Mouse (Mus musculus): ENCODE data around the gene Btg4. TPM values are rescaled to one million over a fixed set of nuclear protein-coding genes. Genes with fewer than 3 reads are reported as not detected.
A peak's percentile ranks its signal among the peaks of the same experiment; 100 is the strongest.

The Btg4 gene
- total and polyA plus RNA-seq, 2 experiments = not detected

DNA sequence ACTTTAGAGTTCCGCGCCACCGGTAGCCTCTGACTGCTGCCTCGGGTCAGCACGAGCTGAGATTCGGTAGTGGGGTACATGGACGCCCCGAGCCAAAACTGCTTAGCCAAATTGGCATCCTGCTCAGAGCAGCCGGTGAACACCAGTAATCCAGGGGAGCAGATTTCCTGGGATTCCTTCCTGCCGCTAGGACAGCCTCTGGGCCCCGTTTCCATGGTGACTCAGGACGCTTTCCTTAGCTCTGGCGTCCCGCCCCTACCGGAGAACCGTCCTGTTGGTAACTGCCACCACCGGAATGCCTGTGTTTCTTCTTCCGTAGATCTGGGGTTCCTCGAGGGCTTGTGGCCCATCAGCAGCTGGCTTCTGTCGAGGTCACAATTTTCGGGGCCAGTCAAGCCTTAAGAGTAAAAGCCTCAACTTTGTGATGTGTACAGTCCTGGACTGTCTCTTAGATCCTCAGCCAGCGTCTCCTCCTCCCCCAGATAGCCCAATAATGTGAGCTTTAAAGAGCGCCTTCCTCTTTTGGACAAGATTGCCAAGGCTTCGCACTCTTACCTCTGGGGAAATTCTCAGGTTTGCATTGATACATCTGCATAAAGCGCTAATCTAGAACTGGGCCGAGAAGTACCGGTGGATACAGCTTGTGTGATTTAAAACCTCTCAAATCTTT, 41.2 kb downstream of the Btg4 start, which contains the start of gene 4833427G06Rik:
Gene 4833427G06Rik (minus strand): TSS at position 323 of the 670 bp plus-strand sequence.
- TF ChIP-seq POLR2A (IDR thresholded peaks at IDR 0.05; ENCODE audit: extremely low read depth, insufficient read depth, low read length) (no peak), CTCF (IDR thresholded peaks at IDR 0.05; ENCODE audit: low read depth, low read length) (no peak)
- WGBS = 16% methylated on average over 27 of the region's 27 CpGs
- Histone ChIP-seq H3K36me3 (ENCODE audit: control insufficient read depth, insufficient read depth, low read length) (no peaks in the 10 kb centered on the region), H3K27me3 (ENCODE audit: control insufficient read depth, insufficient read depth, low read length) (peaks cover 9% of the 10 kb centered on the region; the same call in 1 of the 2 replicates), H3K9ac (ENCODE audit: low read depth, low read length) (no peak within 1 kb of the TSS), H3K27ac (replicated peaks; ENCODE audit: insufficient read depth, low read depth, low read length) (no peak within 1 kb of the TSS), H3K79me2 (ENCODE audit: control insufficient read depth, insufficient read depth, low read length) (no peaks in the 10 kb centered on the region), H3K4me1 (ENCODE audit: control insufficient read depth, insufficient read depth, low read length) (peaks cover 2% of the 10 kb centered on the region; the same call in 1 of the 2 replicates), H3K4me3 (ENCODE audit: insufficient read depth, low read depth, low read length) (no peak within 1 kb of the TSS)
- DNase-seq (ENCODE audit: extremely low read depth, low read depth, low spot score) = peak; percentile 12

DNA sequence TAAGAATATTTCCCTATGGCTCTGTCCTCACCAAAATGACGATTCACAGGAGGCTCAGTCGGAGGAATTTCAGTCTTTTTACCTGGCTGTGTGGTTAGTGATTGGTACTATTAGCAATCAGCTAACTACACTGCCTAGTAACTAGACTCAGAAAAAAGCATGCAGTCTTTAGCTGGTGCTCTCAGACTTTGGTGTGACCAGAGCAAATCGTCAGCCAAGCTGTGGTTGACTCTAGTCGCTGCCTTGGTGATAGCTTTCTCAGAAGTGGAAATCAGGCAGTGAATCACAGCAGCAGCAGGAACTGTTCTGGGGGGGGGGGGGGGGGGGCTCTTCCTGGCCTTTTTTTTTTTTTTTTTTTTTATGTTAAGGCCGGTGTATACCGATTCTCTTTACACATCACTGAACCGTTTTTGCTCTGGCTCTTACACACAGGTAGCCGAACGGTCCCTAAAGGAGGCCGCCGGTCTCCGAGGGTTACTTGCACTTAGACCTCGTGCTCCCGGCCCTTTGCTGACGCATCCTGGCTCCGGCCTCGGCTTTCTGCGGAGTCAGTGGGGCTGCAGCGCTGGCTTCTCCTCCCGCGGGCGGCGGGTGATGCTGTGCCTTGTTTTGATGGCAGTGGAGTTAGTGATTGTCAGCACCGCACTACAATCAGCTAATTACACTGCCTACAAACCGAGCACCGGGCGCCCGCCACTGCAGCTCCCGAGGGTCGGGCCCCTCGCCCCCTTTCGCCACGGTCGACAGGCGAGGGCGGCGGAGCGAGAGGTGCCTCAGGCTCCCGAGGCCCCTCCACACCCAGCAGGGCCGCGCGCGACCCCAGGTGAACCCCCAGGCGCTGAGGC, 42.5 kb downstream of the Btg4 start:
- Histone ChIP-seq H3K79me2 (ENCODE audit: control insufficient read depth, insufficient read depth, low read length) (no peaks in the 10 kb centered on the region), H3K27ac (replicated peaks; ENCODE audit: insufficient read depth, low read depth, low read length) (no peak overlapping the region), H3K4me1 (ENCODE audit: control insufficient read depth, insufficient read depth, low read length) (peaks cover 2% of the 10 kb centered on the region; the same call in 1 of the 2 replicates), H3K9ac (ENCODE audit: low read depth, low read length) (no peak overlapping the region), H3K4me3 (ENCODE audit: insufficient read depth, low read depth, low read length) (peak overlapping the region; percentile 5; the same call in 1 of the 2 replicates), H3K27me3 (ENCODE audit: control insufficient read depth, insufficient read depth, low read length) (peaks cover 9% of the 10 kb centered on the region; the same call in 1 of the 2 replicates), H3K36me3 (ENCODE audit: control insufficient read depth, insufficient read depth, low read length) (no peaks in the 10 kb centered on the region)
- DNase-seq (ENCODE audit: extremely low read depth, low read depth, low spot score) = no peak
- TF ChIP-seq CTCF (IDR thresholded peaks at IDR 0.05; ENCODE audit: low read depth, low read length) = no peak
- no peak for TF ChIP-seq POLR2A (IDR thresholded peaks at IDR 0.05; ENCODE audit: extremely low read depth, insufficient read depth, low read length)
- WGBS = 5% methylated on average over 44 of the region's 44 CpGs

DNA sequence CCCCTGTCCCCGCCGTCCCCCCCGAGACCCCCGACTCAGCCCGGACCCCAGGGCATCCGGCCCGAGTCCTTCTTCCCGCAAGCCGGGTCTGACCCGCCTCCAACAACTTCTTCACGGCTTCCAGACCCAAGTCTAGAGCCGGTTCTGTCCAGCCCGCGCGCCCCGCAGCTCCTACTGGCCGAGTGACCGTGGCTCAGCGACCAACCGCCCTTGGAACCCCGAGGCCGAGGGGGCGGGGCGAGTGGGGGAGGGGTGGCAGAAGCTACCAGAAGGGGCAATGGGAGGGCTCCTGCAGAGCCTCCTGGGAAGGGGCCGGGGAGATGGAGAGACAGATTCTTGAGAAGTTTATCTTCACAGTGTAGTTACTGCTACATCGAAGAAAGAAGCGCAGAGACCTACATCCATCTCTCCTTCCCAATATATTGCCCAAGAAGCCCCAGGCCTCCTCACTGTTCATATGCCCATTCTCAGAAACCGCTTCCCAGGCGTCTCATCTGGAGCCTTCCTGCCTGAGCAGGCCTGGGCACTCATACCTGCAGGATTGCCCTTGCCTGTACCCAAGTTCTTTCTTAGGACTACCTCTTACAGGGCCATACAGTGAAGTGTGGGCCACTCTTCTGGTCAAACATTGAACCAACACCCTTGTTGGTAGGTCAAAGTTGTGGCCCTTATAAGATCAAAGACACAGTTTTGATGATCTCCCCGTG, 43.3 kb downstream of the Btg4 start:
- Histone ChIP-seq H3K27ac (replicated peaks; ENCODE audit: insufficient read depth, low read depth, low read length) (no peak overlapping the region), H3K79me2 (ENCODE audit: control insufficient read depth, insufficient read depth, low read length) (no peaks in the 10 kb centered on the region), H3K4me3 (ENCODE audit: insufficient read depth, low read depth, low read length) (no peak overlapping the region; the same call in 1 of the 2 replicates), H3K36me3 (ENCODE audit: control insufficient read depth, insufficient read depth, low read length) (no peaks in the 10 kb centered on the region), H3K27me3 (ENCODE audit: control insufficient read depth, insufficient read depth, low read length) (peaks cover 9% of the 10 kb centered on the region; the same call in 1 of the 2 replicates), H3K9ac (ENCODE audit: low read depth, low read length) (no peak overlapping the region), H3K4me1 (ENCODE audit: control insufficient read depth, insufficient read depth, low read length) (peaks cover 2% of the 10 kb centered on the region; the same call in 1 of the 2 replicates)
- no peak for DNase-seq (ENCODE audit: extremely low read depth, low read depth, low spot score)
- 15% methylated on average over 29 of the region's 30 CpGs for WGBS
- TF ChIP-seq CTCF (IDR thresholded peaks at IDR 0.05; ENCODE audit: low read depth, low read length) = no peak
- TF ChIP-seq POLR2A (IDR thresholded peaks at IDR 0.05; ENCODE audit: extremely low read depth, insufficient read depth, low read length) = no peak

DNA sequence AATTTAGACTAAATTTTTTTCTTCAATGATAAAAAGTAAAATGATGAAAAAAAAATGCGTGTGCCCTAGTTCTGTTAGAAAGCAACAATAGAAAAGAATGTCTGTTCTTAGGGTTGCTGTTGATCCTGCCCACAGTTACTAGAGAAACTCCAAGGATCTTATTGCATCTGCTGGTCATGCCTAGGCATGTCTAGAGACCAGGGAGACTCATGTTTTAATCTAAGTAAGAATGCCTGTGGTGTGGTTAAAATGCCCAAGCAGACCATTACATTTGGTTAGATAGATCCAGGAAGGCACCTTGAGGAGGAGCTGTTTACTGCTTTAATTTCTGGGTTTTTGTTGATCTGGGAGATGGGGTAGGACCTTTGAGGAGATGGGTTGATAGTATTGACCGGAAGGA, 45.0 kb downstream of the Btg4 start:
- Histone ChIP-seq H3K4me1 (ENCODE audit: control insufficient read depth, insufficient read depth, low read length) (peaks cover 2% of the 10 kb centered on the region; the same call in 1 of the 2 replicates), H3K27ac (replicated peaks; ENCODE audit: insufficient read depth, low read depth, low read length) (no peak overlapping the region), H3K9ac (ENCODE audit: low read depth, low read length) (no peak overlapping the region), H3K4me3 (ENCODE audit: insufficient read depth, low read depth, low read length) (no peak overlapping the region), H3K27me3 (ENCODE audit: control insufficient read depth, insufficient read depth, low read length) (peaks cover 9% of the 10 kb centered on the region; the same call in 1 of the 2 replicates), H3K79me2 (ENCODE audit: control insufficient read depth, insufficient read depth, low read length) (no peaks in the 10 kb centered on the region), H3K36me3 (ENCODE audit: control insufficient read depth, insufficient read depth, low read length) (no peaks in the 10 kb centered on the region)
- 81% methylated on average over 2 of the region's 2 CpGs for WGBS
- no peak for TF ChIP-seq CTCF (IDR thresholded peaks at IDR 0.05; ENCODE audit: low read depth, low read length)
- TF ChIP-seq POLR2A (IDR thresholded peaks at IDR 0.05; ENCODE audit: extremely low read depth, insufficient read depth, low read length) = no peak
- DNase-seq (ENCODE audit: extremely low read depth, low read depth, low spot score) = no peak

DNA sequence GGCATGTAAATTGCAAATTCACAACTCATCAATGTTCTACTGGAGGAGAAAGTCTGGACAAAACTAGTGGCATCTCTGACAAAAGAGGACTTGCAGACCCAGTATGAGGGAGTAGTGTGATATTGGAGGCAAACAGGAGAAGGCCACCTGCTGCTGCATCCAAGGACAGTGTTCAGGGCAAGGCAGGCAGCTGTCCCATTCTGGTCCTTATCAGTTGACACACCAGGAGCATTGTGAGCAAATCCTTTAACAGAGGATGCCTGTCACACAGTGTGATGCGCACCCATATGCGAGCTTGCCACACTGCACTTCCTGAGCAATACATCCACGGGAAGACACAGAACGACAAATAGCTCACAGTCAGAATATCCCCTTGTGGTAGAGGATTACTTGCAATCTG, 54.1 kb downstream of the Btg4 start:
- no peak overlapping the region for H3K4me3 ChIP-seq (ENCODE audit: insufficient read depth, low read depth, low read length)
- TF ChIP-seq CTCF (IDR thresholded peaks at IDR 0.05; ENCODE audit: low read depth, low read length) = no peak
- no peak for TF ChIP-seq POLR2A (IDR thresholded peaks at IDR 0.05; ENCODE audit: extremely low read depth, insufficient read depth, low read length)
- DNase-seq (ENCODE audit: extremely low read depth, low read depth, low spot score) = no peak
- H3K79me2 ChIP-seq (ENCODE audit: control insufficient read depth, insufficient read depth, low read length) = no peaks in the 10 kb centered on the region
- H3K36me3 ChIP-seq (ENCODE audit: control insufficient read depth, insufficient read depth, low read length) = no peaks in the 10 kb centered on the region
- H3K4me1 ChIP-seq (ENCODE audit: control insufficient read depth, insufficient read depth, low read length) = no peaks in the 10 kb centered on the region
- H3K27me3 ChIP-seq (ENCODE audit: control insufficient read depth, insufficient read depth, low read length) = no peaks in the 10 kb centered on the region
- H3K27ac ChIP-seq (replicated peaks; ENCODE audit: insufficient read depth, low read depth, low read length) = no peak overlapping the region
- 78% methylated on average over 4 of the region's 4 CpGs for WGBS
- no peak overlapping the region for H3K9ac ChIP-seq (ENCODE audit: low read depth, low read length)

Data from liver, adult 2 months (tissue).